Mouse (Mus musculus) brain, embryonic 14.5 days (tissue): ENCODE data around the gene Rnf103.

Experiments used
- CTCF ChIP-seq: fragments of 200-500 bp; IDR thresholded peaks from 2 replicates; pipeline ENCODE4 v1.5.1; 2012; ENCODE audit warnings: inconsistent platforms, mild to moderate bottlenecking, moderate library complexity, borderline replicate concordance; ENCODE audit not compliant: insufficient read depth, insufficient read length; ENCODE audit errors: extremely low read depth
- POLR2A ChIP-seq: fragments of 200-500 bp; IDR thresholded peaks from 2 replicates; pipeline ENCODE4 v1.6.1; 2012; ENCODE audit warnings: mild to moderate bottlenecking, inconsistent platforms, borderline replicate concordance; ENCODE audit not compliant: poor library complexity, insufficient read depth, insufficient read length, severe bottlenecking; ENCODE audit errors: extremely low read depth

DNA sequence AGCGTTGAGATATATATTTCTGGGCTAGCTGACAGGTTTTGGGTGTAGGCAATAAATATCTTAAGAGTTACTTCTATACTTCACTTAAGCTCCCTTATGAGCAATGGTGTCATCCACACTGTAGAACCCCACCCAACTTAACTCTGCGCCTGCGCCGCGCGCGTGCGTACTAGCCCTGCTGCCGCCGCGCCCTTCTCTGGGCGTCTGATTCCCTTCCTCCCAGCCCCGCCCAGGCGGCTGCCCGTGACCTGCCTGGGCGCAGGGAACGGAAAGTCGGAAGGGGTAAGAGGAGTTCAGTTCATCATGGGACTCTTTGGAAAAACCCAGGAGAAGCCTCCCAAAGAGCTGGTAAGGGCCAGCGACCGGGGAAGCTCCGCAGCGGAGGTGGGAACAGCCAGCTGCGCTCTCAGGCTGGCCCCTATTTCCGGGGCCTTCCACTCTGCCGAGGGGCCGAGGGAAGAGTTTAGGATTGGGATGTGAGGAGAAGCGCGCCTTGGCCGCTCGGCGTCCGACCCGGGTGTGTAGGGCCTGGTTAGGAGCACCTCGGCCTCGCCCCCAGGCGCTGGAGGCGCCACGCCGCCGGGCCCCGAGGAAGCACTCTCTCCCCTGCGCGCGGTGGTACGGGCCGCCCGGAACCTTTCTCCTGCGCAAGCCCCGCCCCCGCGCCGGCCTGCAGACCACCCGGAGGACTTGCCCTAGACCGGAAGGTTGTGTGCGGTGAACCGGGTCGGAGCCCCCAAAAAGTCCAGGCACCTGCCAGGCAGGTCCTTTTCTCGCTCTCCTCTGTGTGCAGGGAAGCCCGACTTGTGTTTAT lies 50.2 kb downstream of the Rnf103 start, which contains the start of gene Chmp3:
- TF ChIP-seq CTCF = no peak
- TF ChIP-seq POLR2A = peak; percentile 53
